Mouse (Mus musculus) ES-Bruce4 (cell line): ENCODE results near the gene Pyy.

Experiments
- CTCF ChIP-seq: IDR thresholded peaks from one replicate; pipeline ENCODE4 v1.8.1; 2011; ENCODE audit warnings: low read depth, low read length
- EP300 ChIP-seq: IDR thresholded peaks from 2 replicates; pipeline ENCODE4 v1.6.1; 2011; ENCODE audit warnings: low read depth, low read length; ENCODE audit not compliant: insufficient read depth
- POLR2A ChIP-seq: IDR thresholded peaks from one replicate; pipeline ENCODE4 v1.8.1; 2011; ENCODE audit warnings: low read length; ENCODE audit not compliant: insufficient read depth

GRCm38 (mm10) chr11:102073722-102074121 is 33.9 kb downstream of the Pyy start:
- no peak for TF ChIP-seq EP300
- no peak for TF ChIP-seq POLR2A
- TF ChIP-seq CTCF = no peak
